Mouse (Mus musculus) heart, adult 2 months (tissue): ENCODE data around the gene Eif1.

Source experiments
- EP300 ChIP-seq: fragments of 200-500 bp; IDR thresholded peaks from 2 replicates; pipeline ENCODE4 v1.6.1; 2011; ENCODE audit warnings: low read depth, low read length, control low read depth; ENCODE audit not compliant: insufficient read depth
- POLR2A ChIP-seq: fragments of 200-500 bp; IDR thresholded peaks from 2 replicates; pipeline ENCODE4 v1.6.1; 2011; ENCODE audit warnings: mild to moderate bottlenecking, low read depth, low read length, control low read depth; ENCODE audit not compliant: insufficient read depth

DNA sequence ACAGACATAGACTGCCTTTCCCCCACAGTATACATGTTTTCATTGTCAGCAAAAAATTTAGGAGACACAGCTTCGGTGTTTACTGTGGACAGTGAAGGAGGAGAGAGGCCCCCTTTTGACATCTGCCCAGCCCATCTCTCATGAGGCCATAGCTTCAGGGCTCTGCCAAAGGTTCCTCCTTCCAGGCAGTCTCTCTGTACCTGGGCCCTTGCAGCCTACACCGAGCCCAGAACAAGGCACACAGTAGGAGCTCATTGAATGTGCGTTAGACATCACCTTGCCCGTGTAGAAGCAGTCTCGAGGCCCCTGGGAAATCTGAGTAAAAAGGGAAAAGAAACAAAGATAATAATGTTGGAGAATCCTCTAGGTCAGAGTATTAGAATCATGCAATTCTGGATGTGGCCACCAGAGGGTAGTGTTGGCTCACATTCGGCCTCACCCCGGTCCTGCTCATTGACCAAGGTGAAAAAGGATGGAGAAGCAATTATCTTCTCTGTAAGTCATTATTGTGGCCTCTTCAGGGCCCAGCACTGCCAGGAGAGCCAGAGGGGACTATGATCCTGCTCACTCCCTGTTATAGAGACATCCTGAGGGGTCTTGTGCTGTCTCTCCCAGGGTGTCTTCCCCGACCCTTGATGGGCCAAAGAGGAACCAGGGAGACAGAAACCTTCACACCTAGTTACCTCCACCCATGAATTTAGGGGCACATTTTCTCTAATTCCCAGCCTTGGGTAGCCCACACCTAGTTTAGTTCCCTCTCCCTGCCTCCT, 42.7 kb downstream of the Eif1 start:
- TF ChIP-seq EP300 (peak; percentile 98), POLR2A (no peak)
